Mouse (Mus musculus) heart, embryonic 13.5 days (tissue): ENCODE measurements around the gene Fzd9. TPM values are rescaled to one million over a fixed set of nuclear protein-coding genes. Genes with fewer than 3 reads are reported as not detected.

Source experiments
- ATAC-seq: fragments of 200-750 bp; cut with Nextera tagmentation; 2 replicates; pipeline ENCODE4 v1.8.0; 2017; ENCODE audit warnings: moderate TSS enrichment; ENCODE audit not compliant: insufficient number of reproducible peaks, low FRiP score, low TSS enrichment; ENCODE audit errors: extremely low read depth
- H3K27ac ChIP-seq: fragments of 300-500 bp; sonication (generic); replicated peaks from 2 replicates; pipeline ENCODE4 v1.5.1; 2015; ENCODE audit warnings: moderate library complexity, mild to moderate bottlenecking, inconsistent platforms
- H3K27me3 ChIP-seq: fragments of 300-500 bp; sonication (generic); replicated peaks from 2 replicates; pipeline ENCODE4 v1.6.1; 2015; ENCODE audit warnings: mild to moderate bottlenecking, inconsistent platforms
- H3K36me3 ChIP-seq: fragments of 300-500 bp; sonication (generic); 2 replicates; pipeline ENCODE4 v1.6.1; 2015; ENCODE audit warnings: mild to moderate bottlenecking, inconsistent platforms
- H3K4me1 ChIP-seq: fragments of 300-500 bp; sonication (generic); 2 replicates; pipeline ENCODE4 v1.6.1; 2015; ENCODE audit warnings: inconsistent platforms
- H3K4me2 ChIP-seq: fragments of 300-500 bp; sonication (generic); 2 replicates; pipeline ENCODE4 v1.6.1; 2015; ENCODE audit warnings: inconsistent platforms, mild to moderate bottlenecking, moderate library complexity
- H3K4me3 ChIP-seq: fragments of 300-500 bp; sonication (generic); 2 replicates; pipeline ENCODE4 v1.5.1; 2015; ENCODE audit warnings: moderate library complexity, mild to moderate bottlenecking, inconsistent platforms
- H3K9ac ChIP-seq: fragments of 300-500 bp; sonication (generic); 2 replicates; pipeline ENCODE4 v1.6.1; 2015; ENCODE audit warnings: inconsistent platforms, mild to moderate bottlenecking, moderate library complexity
- H3K9me3 ChIP-seq: fragments of 300-500 bp; sonication (generic); 2 replicates; pipeline ENCODE4 v1.6.1; 2016; ENCODE audit warnings: inconsistent platforms
- WGBS: fragments of 180-500 bp; shearing (Covaris S2); methylation state at CpG from one replicate; pipeline ENCODE4 v1.1.7; 2015; ENCODE audit warnings: mixed read lengths; 5-methylcytosine and 5-hydroxymethylcytosine counted together
- microRNA-seq: library from miRNA; unstranded; fragments of <30 nt; microRNA quantifications from one replicate; pipeline ENCODE4, GENCODE M21; 2016
- polyA plus RNA-seq: library from polyadenylated mRNA; unstranded; fragments of >200 nt; fragmentation: Nextera tagmentation; extraction: Ambion mirVana; gene quantifications from 2 replicates; pipeline ENCODE4 v1.2.1, GENCODE M21; 2015

Fzd9 gene
- polyA plus RNA-seq, 1 experiment from 2014 or later, result 5.4 TPM

DNA sequence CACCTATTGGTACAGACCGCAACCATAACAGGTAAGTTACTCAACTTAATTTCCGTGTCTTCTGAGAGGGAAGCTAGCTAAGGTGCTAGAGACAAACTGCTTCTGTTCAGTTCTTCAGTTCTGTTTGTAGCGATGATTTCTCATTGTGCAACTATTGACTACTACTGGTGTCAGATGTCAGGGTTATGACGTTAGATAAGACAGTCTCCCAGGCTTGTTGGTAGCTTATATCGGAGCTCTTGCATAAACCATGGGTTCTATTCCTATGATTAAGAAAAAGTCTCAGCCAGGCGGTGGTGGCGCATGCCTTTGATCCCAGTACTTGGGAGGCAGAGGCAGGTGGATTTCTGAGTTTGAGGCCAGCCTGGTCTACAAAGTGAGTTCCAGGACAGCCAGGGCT, 29.0 kb downstream of the Fzd9 start:
- Histone ChIP-seq H3K27me3 (no peaks in the 10 kb centered on the region), H3K9me3 (no peaks in the 10 kb centered on the region), H3K4me3 (no peak overlapping the region), H3K9ac (no peak overlapping the region), H3K36me3 (peaks cover 94% of the 10 kb centered on the region), H3K4me2 (no peak overlapping the region), H3K27ac (no peak overlapping the region), H3K4me1 (0 out of 2 replicates have a peak, but pooled peaks cover 3% of the 10 kb centered on the region)
- ATAC-seq, result no peak
- WGBS, result 92% methylated on average over 7 of the region's 7 CpGs

DNA sequence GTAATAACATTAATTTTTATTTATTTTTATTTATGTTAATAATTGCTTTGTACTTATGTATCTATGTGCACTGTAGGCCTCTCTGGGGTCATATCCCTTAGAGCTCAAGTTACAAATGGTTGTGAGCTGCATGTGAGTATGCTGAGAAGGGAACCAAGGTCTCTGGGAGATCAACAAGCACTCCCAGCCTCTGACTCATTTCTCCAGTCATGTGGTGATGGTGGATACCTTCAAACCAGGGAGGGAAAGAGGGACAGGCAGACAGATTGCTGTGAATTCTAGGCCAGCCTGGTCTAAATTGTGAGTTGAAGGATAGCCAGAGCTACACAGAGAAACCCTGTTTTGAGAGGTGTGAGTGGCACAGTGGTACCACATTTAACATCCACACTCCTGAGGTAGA, 30.1 kb downstream of the Fzd9 start:
- Histone ChIP-seq H3K4me1 (peaks cover 5% of the 10 kb centered on the region; the same call in 1 of the 2 replicates), H3K36me3 (peaks cover 96% of the 10 kb centered on the region), H3K9me3 (no peaks in the 10 kb centered on the region), H3K4me3 (no peak overlapping the region), H3K4me2 (no peak overlapping the region), H3K9ac (no peak overlapping the region), H3K27me3 (no peaks in the 10 kb centered on the region), H3K27ac (no peak overlapping the region)
- ATAC-seq, result no peak

DNA sequence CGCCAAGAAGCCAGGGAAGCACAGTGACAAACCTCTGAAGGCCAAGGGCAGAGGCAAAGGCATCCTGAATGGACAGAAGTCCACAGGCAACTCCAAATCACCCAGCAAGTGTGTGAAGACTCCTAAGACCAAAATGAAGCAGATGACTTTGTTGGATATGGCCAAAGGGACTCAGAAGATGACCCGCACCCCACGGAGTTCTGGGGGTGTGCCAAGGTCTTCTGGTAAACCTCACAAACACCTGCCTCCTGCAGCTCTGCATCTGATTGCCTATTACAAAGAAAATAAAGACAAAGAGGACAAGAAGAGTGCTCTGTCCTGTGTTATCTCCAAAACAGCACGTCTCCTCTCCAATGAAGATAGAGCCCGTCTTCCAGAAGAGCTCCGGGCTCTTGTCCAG, 34.2 kb downstream of the Fzd9 start:
- Histone ChIP-seq H3K27me3 (no peaks in the 10 kb centered on the region), H3K9me3 (no peaks in the 10 kb centered on the region), H3K4me3 (no peak overlapping the region), H3K9ac (no peak overlapping the region), H3K4me1 (peaks cover 5% of the 10 kb centered on the region; the same call in 1 of the 2 replicates), H3K36me3 (peaks cover 99% of the 10 kb centered on the region), H3K4me2 (no peak overlapping the region), H3K27ac (no peak overlapping the region)
- 61% methylated on average over 6 of the region's 6 CpGs for WGBS
- ATAC-seq, result no peak

DNA sequence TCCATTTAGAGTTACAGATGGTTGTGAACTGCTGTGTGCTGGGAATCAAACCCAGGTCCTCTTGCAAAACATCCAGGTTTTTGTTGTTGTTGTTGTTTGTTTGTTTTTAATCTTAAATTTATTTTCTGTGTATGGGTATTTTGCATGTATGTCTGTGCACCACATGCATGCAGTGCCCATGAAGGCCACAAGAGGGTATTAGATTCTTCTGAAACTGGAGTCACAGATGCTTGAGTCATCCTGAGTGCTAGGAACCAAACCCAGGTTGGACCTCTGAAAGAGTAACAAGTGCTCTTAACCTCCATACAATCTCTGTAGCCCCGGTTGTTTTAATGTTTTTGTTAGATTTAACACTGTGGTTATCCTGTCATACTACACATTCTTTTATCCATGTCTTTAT, 42.8 kb downstream of the Fzd9 start:
- Histone ChIP-seq H3K4me1 (no peaks in the 10 kb centered on the region), H3K36me3 (peaks cover 96% of the 10 kb centered on the region), H3K27ac (no peak overlapping the region), H3K4me2 (no peak overlapping the region), H3K4me3 (no peak overlapping the region), H3K27me3 (no peaks in the 10 kb centered on the region), H3K9ac (no peak overlapping the region), H3K9me3 (no peaks in the 10 kb centered on the region)
- no peak for ATAC-seq
- WGBS, result 92% methylated on average over 1 of the region's 1 CpGs

DNA sequence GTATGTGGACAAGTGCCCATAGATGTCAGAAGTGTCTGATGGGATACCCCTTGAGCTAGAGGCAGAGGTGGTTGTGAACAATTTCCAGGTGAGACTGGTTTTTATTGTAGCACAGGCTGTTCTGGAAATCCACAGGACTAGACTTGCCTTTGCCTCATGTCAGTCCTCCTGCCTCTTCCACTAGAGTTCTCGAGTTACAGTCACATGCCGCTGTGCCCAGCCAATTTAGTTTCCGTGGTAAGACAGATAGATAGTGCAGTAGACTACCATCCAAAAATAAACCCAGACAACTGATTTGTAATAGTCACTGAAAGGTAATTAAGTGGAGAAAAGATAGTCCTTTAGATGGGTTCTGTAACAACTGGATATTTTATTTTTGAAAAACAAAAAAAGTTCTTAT, 48.3 kb downstream of the Fzd9 start:
- H3K4me3 ChIP-seq, result no peak overlapping the region
- no peaks in the 10 kb centered on the region for H3K9me3 ChIP-seq
- H3K27ac ChIP-seq, result 0 out of 2 replicates have a peak overlapping the region, but pooled peaks have one; percentile 16
- no peak overlapping the region for H3K9ac ChIP-seq
- H3K4me2 ChIP-seq, result no peak overlapping the region
- H3K4me1 ChIP-seq, result peaks cover 8% of the 10 kb centered on the region; the same call in 1 of the 2 replicates
- H3K36me3 ChIP-seq, result peaks cover 84% of the 10 kb centered on the region
- WGBS, result 41% methylated on average over 3 of the region's 3 CpGs
- no peaks in the 10 kb centered on the region for H3K27me3 ChIP-seq
- ATAC-seq, result no peak

Small RNAs within 50 kb of the gene (microRNA-seq; reads per million reads assigned to microRNA genes)
- gene Gm25315, result not detected

Other genes starting within 250 kb of the Fzd9 start
- 59.1 and 65.8 TPM in 2 replicates for gene Abhd11, start 242.1 kb downstream of the Fzd9 start, polyA plus RNA-seq
- gene Stx1a, start 227.7 kb downstream of the Fzd9 start, polyA plus RNA-seq, result 8.2 and 8.3 TPM in 2 replicates
- 26.4 and 28.1 TPM in 2 replicates for gene Dnajc30, start 187.0 kb downstream of the Fzd9 start, polyA plus RNA-seq
- 70.8 and 71.2 TPM in 2 replicates for gene Bud23, start 186.3 kb downstream of the Fzd9 start, polyA plus RNA-seq
- 3.0 and 3.3 TPM in 2 replicates for gene Vps37d, start 173.0 kb downstream of the Fzd9 start, polyA plus RNA-seq
- 1.2 and 1.3 TPM in 2 replicates for gene Mlxipl, start 161.3 kb downstream of the Fzd9 start, polyA plus RNA-seq
- gene Tbl2, start 101.6 kb downstream of the Fzd9 start, polyA plus RNA-seq, result 18.0 and 18.1 TPM in 2 replicates
- gene Bcl7b, start 82.9 kb downstream of the Fzd9 start, polyA plus RNA-seq, result 33.7 and 38.0 TPM in 2 replicates
- gene Baz1b, start 64.0 kb downstream of the Fzd9 start, polyA plus RNA-seq, result 21.9 and 24.4 TPM in 2 replicates
- 0.11 and 0.33 TPM in 2 replicates for gene Fkbp6, start 98.8 kb upstream of the Fzd9 start, polyA plus RNA-seq
- not detected in 2 replicates for gene Trim50, start 102.1 kb upstream of the Fzd9 start, polyA plus RNA-seq
- 21.5 and 21.8 TPM in 2 replicates for gene Nsun5, start 118.7 kb upstream of the Fzd9 start, polyA plus RNA-seq
- 8.7 and 10.0 TPM in 2 replicates for gene Pom121, start 143.3 kb upstream of the Fzd9 start, polyA plus RNA-seq